Mouse (Mus musculus) forebrain, embryonic 10.5 days (tissue): ENCODE measurements around the gene Rars. TPM values are rescaled to one million over a fixed set of nuclear protein-coding genes. Genes with fewer than 3 reads are reported as not detected.
A peak's percentile ranks its signal among the peaks of the same experiment; 100 is the strongest.
"Not testable (repeated sequence)": the region's sequence is repeated elsewhere in the genome, so short reads cannot be mapped to it uniquely, and the experiment has no call there.

ENCODE experiments used
- DNase-seq: peaks from one replicate; pipeline ENCODE4 v3.0.0-alpha.2; 2017; ENCODE audit warnings: low spot score; ENCODE audit errors: extremely low spot score
- H3K27ac ChIP-seq: fragments of 300-500 bp; sonication (generic); 2 replicates; pipeline ENCODE4 v1.5.1; 2016; ENCODE audit warnings: mild to moderate bottlenecking
- H3K27me3 ChIP-seq: fragments of 300-500 bp; sonication (generic); 2 replicates; pipeline ENCODE4 v1.6.1; 2016; ENCODE audit warnings: mild to moderate bottlenecking; ENCODE audit not compliant: poor library complexity, severe bottlenecking
- H3K36me3 ChIP-seq: fragments of 300-500 bp; sonication (generic); replicated peaks from 2 replicates; pipeline ENCODE4 v1.6.1; 2016; ENCODE audit warnings: mild to moderate bottlenecking, moderate library complexity
- H3K4me1 ChIP-seq: fragments of 300-500 bp; sonication (generic); 2 replicates; pipeline ENCODE4 v1.6.1; 2016
- H3K4me3 ChIP-seq: fragments of 300-500 bp; sonication (generic); 2 replicates; pipeline ENCODE4 v1.5.1; 2016; ENCODE audit warnings: mild to moderate bottlenecking, moderate library complexity
- H3K9me3 ChIP-seq: fragments of 300-500 bp; sonication (generic); 2 replicates; pipeline ENCODE4 v1.6.1; 2016; ENCODE audit warnings: mild to moderate bottlenecking, moderate library complexity
- WGBS: fragments of 180-500 bp; shearing (Covaris S2); methylation state at CpG from one replicate; pipeline ENCODE4 v1.1.7; 2016; 5-methylcytosine and 5-hydroxymethylcytosine counted together
- polyA plus RNA-seq: library from polyadenylated mRNA; unstranded; fragments of >200 nt; fragmentation: Nextera tagmentation; extraction: Ambion mirVana; gene quantifications from 2 replicates; pipeline ENCODE4 v1.2.1, GENCODE M21; 2016

Gene Rars
- polyA plus RNA-seq, 1 experiment from 2014 or later = 118 TPM

DNA sequence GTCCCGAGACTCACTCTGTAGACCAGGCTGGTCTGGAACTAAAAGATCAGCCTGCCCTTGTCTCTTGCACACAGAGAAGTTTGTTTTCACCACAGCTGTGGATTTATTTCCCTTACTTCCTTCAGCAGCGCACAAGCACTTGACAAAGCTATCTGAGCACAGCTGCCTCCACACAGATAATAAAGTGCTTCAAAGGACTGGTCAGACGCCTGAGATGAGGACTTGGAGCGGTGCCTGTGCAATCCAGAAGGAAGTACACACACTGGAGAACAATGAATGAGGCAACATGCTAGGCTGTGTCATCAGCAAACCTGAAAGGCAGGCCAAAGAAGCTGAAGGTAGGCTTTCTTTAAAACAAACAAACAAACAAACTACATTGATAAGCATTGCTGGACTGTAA, 2.2 kb downstream of the Rars start:
- no peak for DNase-seq
- Histone ChIP-seq H3K4me1 (peaks cover 12% of the 10 kb centered on the region), H3K4me3 (no peak overlapping the region), H3K36me3 (peaks cover 56% of the 10 kb centered on the region), H3K27me3 (no peaks in the 10 kb centered on the region), H3K9me3 (no peaks in the 10 kb centered on the region), H3K27ac (no peak overlapping the region)
- WGBS = 87% methylated on average over 4 of the region's 4 CpGs

GRCm38 (mm10) chr11:35827714-35828113, 6.6 kb downstream of the Rars start:
- H3K27ac ChIP-seq = no peak overlapping the region
- H3K36me3 ChIP-seq = peaks cover 99% of the 10 kb centered on the region
- no peaks in the 10 kb centered on the region for H3K9me3 ChIP-seq
- no peak for DNase-seq
- peaks cover under 1% of the 10 kb centered on the region; the same call in 1 of the 2 replicates for H3K4me1 ChIP-seq
- H3K4me3 ChIP-seq = no peak overlapping the region
- H3K27me3 ChIP-seq = no peaks in the 10 kb centered on the region
- WGBS = 94% methylated on average over 6 of the region's 6 CpGs

DNA sequence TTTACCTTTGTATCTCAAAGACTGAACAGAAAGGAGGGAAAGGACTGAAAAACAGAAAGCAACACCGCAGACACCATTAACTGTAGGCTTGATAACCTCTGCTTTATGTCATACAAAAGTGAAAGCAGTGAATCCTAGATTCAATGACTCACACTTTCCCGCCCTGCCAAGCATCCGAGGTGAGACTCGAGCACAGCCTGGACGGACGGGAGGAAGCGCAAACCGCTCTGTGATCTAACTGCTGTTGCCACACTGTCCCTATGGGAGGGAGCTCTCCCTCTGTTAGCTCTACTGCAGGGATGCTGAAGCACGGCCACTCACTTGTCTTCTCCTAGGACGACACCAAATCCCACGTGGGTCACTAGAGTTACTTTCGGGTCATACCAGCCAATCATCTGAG, 18.0 kb downstream of the Rars start:
- no peak for DNase-seq
- H3K9me3 ChIP-seq = no peaks in the 10 kb centered on the region
- no peak overlapping the region for H3K27ac ChIP-seq
- no peaks in the 10 kb centered on the region for H3K27me3 ChIP-seq
- H3K36me3 ChIP-seq = peaks cover 100% of the 10 kb centered on the region
- no peak overlapping the region for H3K4me3 ChIP-seq
- no peaks in the 10 kb centered on the region for H3K4me1 ChIP-seq
- 90% methylated on average over 12 of the region's 12 CpGs for WGBS

GRCm38 (mm10) chr11:35811458-35811857, 22.8 kb downstream of the Rars start:
- DNase-seq = no peak
- Histone ChIP-seq H3K27ac (no peak overlapping the region), H3K27me3 (no peaks in the 10 kb centered on the region), H3K4me3 (no peak overlapping the region), H3K36me3 (peaks cover 100% of the 10 kb centered on the region), H3K4me1 (no peaks in the 10 kb centered on the region), H3K9me3 (no peaks in the 10 kb centered on the region)
- 90% methylated on average over 10 of the region's 10 CpGs for WGBS

DNA sequence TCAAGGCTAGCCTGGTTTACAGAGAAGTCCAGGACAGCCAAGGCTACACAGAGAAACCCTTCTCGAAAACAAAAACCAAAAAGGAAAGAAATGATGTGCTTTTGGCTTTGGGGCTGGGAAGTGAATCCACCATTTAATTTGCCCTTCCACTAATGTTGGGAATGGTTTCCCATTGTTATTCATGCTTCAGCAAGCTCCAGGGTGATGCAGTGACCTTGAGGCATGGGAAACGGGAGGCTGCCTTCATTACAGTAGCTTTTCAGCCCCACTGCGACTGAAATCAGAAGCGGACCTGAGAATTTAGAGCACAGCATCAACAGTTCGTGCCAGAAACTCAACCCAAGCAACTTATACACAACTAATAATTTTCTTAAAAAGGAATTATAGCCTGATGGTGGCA, 33.0 kb downstream of the Rars start:
- H3K36me3 ChIP-seq = peaks cover 4% of the 10 kb centered on the region
- H3K4me3 ChIP-seq = no peak overlapping the region
- no peak overlapping the region for H3K27ac ChIP-seq
- peaks cover 40% of the 10 kb centered on the region for H3K27me3 ChIP-seq
- H3K4me1 ChIP-seq = peaks cover 18% of the 10 kb centered on the region
- 82% methylated on average over 5 of the region's 5 CpGs for WGBS
- no peak for DNase-seq
- no peaks in the 10 kb centered on the region for H3K9me3 ChIP-seq

GRCm38 (mm10) chr11:35798874-35799273, 35.4 kb downstream of the Rars start, which contains the start of gene Fbll1:
Gene Fbll1, minus strand, starts transcription at chr11:35798884.
- H3K4me1 ChIP-seq = peaks cover 18% of the 10 kb centered on the region
- DNase-seq = peak; percentile 58
- H3K4me3 ChIP-seq = peak within 1 kb of the TSS; percentile 67
- WGBS = 15% methylated on average over 11 of the region's 11 CpGs
- peak within 1 kb of the TSS; percentile 25; the same call in 1 of the 2 replicates for H3K27ac ChIP-seq
- H3K27me3 ChIP-seq = peaks cover 54% of the 10 kb centered on the region
- no peaks in the 10 kb centered on the region for H3K9me3 ChIP-seq
- no peaks in the 10 kb centered on the region for H3K36me3 ChIP-seq

DNA sequence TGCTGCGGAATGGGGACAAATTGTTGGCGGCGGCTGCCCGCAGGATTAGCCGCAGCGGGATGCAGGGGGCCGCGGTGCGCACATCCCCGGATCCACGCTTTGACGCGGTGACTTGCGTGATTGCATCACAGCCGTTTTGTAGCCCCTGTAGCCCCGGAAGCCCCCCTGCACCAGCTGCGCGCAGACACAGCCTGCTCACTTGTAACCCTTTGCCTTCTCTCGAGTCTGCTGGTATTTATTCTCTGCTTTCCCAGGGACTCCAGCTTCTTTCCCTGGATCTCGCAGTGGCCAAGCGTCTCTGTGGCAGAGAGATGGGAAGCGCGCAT, 35.8 kb downstream of the Rars start:
- no peaks in the 10 kb centered on the region for H3K36me3 ChIP-seq
- peak overlapping the region; percentile 67 for H3K4me3 ChIP-seq
- WGBS = 1% methylated on average over 23 of the region's 23 CpGs
- H3K27me3 ChIP-seq = peaks cover 54% of the 10 kb centered on the region
- peak; percentile 30 for DNase-seq
- H3K27ac ChIP-seq = peak overlapping the region; percentile 25; the same call in 1 of the 2 replicates
- peaks cover 18% of the 10 kb centered on the region for H3K4me1 ChIP-seq
- no peaks in the 10 kb centered on the region for H3K9me3 ChIP-seq

- H3K36me3 ChIP-seq = no peaks in the 10 kb centered on the region
- peak; percentile 25 for DNase-seq
- peak overlapping the region; percentile 67 for H3K4me3 ChIP-seq
- peak overlapping the region; percentile 25; the same call in 1 of the 2 replicates for H3K27ac ChIP-seq
- no peaks in the 10 kb centered on the region for H3K9me3 ChIP-seq
- peaks cover 18% of the 10 kb centered on the region for H3K4me1 ChIP-seq
- WGBS = 3% methylated on average over 85 of the region's 86 CpGs
- H3K27me3 ChIP-seq = peaks cover 54% of the 10 kb centered on the region
Measured at GRCm38 (mm10) chr11:35797751-35798494, 36.4 kb downstream of the Rars start.

GRCm38 (mm10) chr11:35792800-35793199, 41.5 kb downstream of the Rars start:
- peaks cover 40% of the 10 kb centered on the region for H3K36me3 ChIP-seq
- H3K4me3 ChIP-seq, H3K4me1 ChIP-seq, DNase-seq, H3K27ac ChIP-seq, H3K9me3 ChIP-seq: not testable (repeated sequence)
- H3K27me3 ChIP-seq = peaks cover 28% of the 10 kb centered on the region
- WGBS = 84% methylated on average over 5 of the region's 5 CpGs

GRCm38 (mm10) chr11:35788443-35788842, 45.9 kb downstream of the Rars start:
- DNase-seq = no peak
- 70% methylated on average over 2 of the region's 2 CpGs for WGBS
- H3K36me3 ChIP-seq = peaks cover 81% of the 10 kb centered on the region

GRCm38 (mm10) chr11:35784537-35784936, 49.8 kb downstream of the Rars start:
- H3K4me1 ChIP-seq = no peaks in the 10 kb centered on the region
- no peaks in the 10 kb centered on the region for H3K27me3 ChIP-seq
- no peaks in the 10 kb centered on the region for H3K9me3 ChIP-seq
- no peak for DNase-seq
- 90% methylated on average over 4 of the region's 4 CpGs for WGBS
- no peak overlapping the region for H3K27ac ChIP-seq
- H3K36me3 ChIP-seq = peaks cover 95% of the 10 kb centered on the region
- H3K4me3 ChIP-seq = no peak overlapping the region

More at GRCm38 (mm10) chr11:35788443-35788842, 45.9 kb downstream of the Rars start:
- no peak overlapping the region for H3K27ac ChIP-seq
- no peaks in the 10 kb centered on the region for H3K9me3 ChIP-seq
- H3K4me3 ChIP-seq = no peak overlapping the region
- no peaks in the 10 kb centered on the region for H3K27me3 ChIP-seq
- no peaks in the 10 kb centered on the region for H3K4me1 ChIP-seq

GRCm38 (mm10) chr11:35784002-35784401, 50.3 kb downstream of the Rars start:
- Histone ChIP-seq H3K27me3 (no peaks in the 10 kb centered on the region), H3K4me3 (no peak overlapping the region), H3K4me1 (no peaks in the 10 kb centered on the region), H3K27ac (no peak overlapping the region), H3K9me3 (no peaks in the 10 kb centered on the region), H3K36me3 (peaks cover 95% of the 10 kb centered on the region)
- 93% methylated on average over 3 of the region's 3 CpGs for WGBS
- DNase-seq = no peak

DNA sequence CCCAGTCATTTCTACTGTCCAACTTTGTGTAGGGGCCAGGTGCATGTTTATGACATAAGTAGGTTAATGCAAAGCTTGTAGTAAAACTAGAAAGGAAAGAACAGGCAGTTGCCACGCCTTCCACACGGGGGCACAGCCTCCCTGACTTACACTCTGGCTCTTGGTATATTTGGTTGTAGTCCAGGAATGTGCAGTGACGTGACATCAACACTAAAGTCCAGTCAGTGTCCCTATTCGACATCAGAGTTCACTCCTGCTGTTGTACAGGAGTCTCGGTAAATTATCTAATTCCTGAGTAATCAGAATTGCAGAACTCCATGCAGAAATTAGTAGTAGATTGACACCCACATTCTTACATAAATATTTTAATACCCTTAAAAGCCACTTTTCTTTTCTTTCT, 51.3 kb downstream of the Rars start:
- DNase-seq = no peak
- H3K36me3 ChIP-seq = peaks cover 96% of the 10 kb centered on the region

More for the DNA sequence above, 51.3 kb downstream of the Rars start:
- Histone ChIP-seq H3K27me3 (no peaks in the 10 kb centered on the region), H3K27ac (no peak overlapping the region), H3K4me3 (no peak overlapping the region), H3K4me1 (no peaks in the 10 kb centered on the region), H3K9me3 (no peaks in the 10 kb centered on the region)
- WGBS = 94% methylated on average over 5 of the region's 5 CpGs
